Mouse (Mus musculus): ENCODE results near the gene Lrrc52.

GRCm38 (mm10) chr1:167425572-167425971, 41.0 kb downstream of the Lrrc52 start:
- TF ChIP-seq CTCF (IDR thresholded peaks at IDR 0.05; ENCODE audit: low read depth, low read length) (no peak), POLR2A (IDR thresholded peaks at IDR 0.05; ENCODE audit: extremely low read depth, insufficient read depth, low read length) (no peak)
